Mouse (Mus musculus): ENCODE data around the gene Caap1. TPM values are rescaled to one million over a fixed set of nuclear protein-coding genes. Genes with fewer than 3 reads are reported as not detected.
A peak's percentile ranks its signal among the peaks of the same experiment; 100 is the strongest.

Gene Caap1
- 37.7 and 39.2 TPM in 2 replicates for polyA plus RNA-seq (2016; fragmentation: Nextera tagmentation; extraction: Ambion mirVana)

- no peaks in the 10 kb centered on the region for H3K36me3 ChIP-seq
- H3K4me3 ChIP-seq: peak within 1 kb of the TSS; percentile 98
- peak within 1 kb of the TSS; percentile 69 for H3K4me2 ChIP-seq (replicated peaks)
- WGBS: 1% methylated on average over 68 of the region's 83 CpGs
- H3K27me3 ChIP-seq: no peaks in the 10 kb centered on the region
- H3K9me3 ChIP-seq: no peaks in the 10 kb centered on the region
- peaks cover 10% of the 10 kb centered on the region for H3K4me1 ChIP-seq
- peak within 1 kb of the TSS; percentile 88 for H3K27ac ChIP-seq (replicated peaks)
- peak; percentile 98 for ATAC-seq (ENCODE audit: low FRiP score, low read depth)
- peak within 1 kb of the TSS; percentile 83 for H3K9ac ChIP-seq (replicated peaks)
These were observed at the start of gene Caap1, which contains the start of gene Gm10306 for GRCm38 (mm10) chr4:94556265-94557054. Gene Caap1 (minus strand): TSS chr4:94556796. Gene Gm10306 (plus strand): TSS chr4:94556546.

GRCm38 (mm10) chr4:94605591-94605990, 49.0 kb upstream of the Caap1 start:
- H3K4me3 ChIP-seq: no peak overlapping the region
- 86% methylated on average over 2 of the region's 2 CpGs for WGBS
- no peak overlapping the region for H3K4me2 ChIP-seq (replicated peaks)
- H3K36me3 ChIP-seq: no peaks in the 10 kb centered on the region
- H3K9me3 ChIP-seq: no peaks in the 10 kb centered on the region
- ATAC-seq (ENCODE audit: low FRiP score, low read depth): no peak
- no peak overlapping the region for H3K9ac ChIP-seq (replicated peaks)
- H3K27ac ChIP-seq (replicated peaks): no peak overlapping the region
- H3K27me3 ChIP-seq: no peaks in the 10 kb centered on the region
- H3K4me1 ChIP-seq: peaks cover 23% of the 10 kb centered on the region

GRCm38 (mm10) chr4:94604452-94605019, 47.9 kb upstream of the Caap1 start:
- 90% methylated on average over 2 of the region's 2 CpGs for WGBS

DNA sequence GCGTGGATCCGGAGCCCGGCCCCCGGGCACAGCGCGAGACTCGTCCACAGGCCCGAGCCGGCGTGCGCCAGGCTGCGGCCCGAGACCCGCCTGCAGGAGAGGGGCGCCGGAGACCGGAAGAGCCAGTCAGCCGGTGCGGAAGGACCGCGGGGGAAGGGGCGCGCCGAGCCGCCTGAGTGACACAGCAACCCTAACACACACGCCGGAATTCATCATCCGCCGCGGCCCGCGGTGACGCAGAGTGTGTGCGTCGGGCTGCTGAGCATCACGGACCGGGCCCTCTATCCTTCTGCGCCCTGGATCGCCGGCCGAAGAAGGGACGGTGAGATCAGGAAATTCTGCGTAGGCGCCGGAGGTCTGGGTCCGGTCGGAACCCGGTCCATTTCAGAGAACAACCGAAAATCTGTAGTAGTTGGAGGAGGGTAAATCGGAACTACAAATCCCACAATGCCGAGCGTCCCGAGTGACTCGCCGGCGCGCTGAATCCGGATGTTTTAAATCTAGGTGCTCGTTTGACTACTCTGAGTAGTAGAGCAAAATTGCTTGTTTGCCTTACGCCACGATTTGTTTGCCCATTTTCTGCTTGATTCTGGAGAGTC, 46.5 kb upstream of the Caap1 start, which contains the start of gene Plaa:
Gene Plaa (minus strand): TSS at position 214 of the 599 bp plus-strand sequence.
- Histone ChIP-seq H3K27ac (replicated peaks) (peak within 1 kb of the TSS; percentile 91), H3K27me3 (no peaks in the 10 kb centered on the region), H3K36me3 (no peaks in the 10 kb centered on the region), H3K4me3 (peak within 1 kb of the TSS; percentile 95), H3K4me1 (peaks cover 23% of the 10 kb centered on the region), H3K9ac (replicated peaks) (peak within 1 kb of the TSS; percentile 93), H3K4me2 (replicated peaks) (peak within 1 kb of the TSS; percentile 79), H3K9me3 (no peaks in the 10 kb centered on the region)
- WGBS: under 1% methylated on average over 61 of the region's 61 CpGs
- peak; percentile 99 for ATAC-seq (ENCODE audit: low FRiP score, low read depth)

More at GRCm38 (mm10) chr4:94604452-94605019, 47.9 kb upstream of the Caap1 start:
- no peaks in the 10 kb centered on the region for H3K27me3 ChIP-seq
- no peak for ATAC-seq (ENCODE audit: low FRiP score, low read depth)
- H3K9ac ChIP-seq (replicated peaks): no peak overlapping the region
- peaks cover 23% of the 10 kb centered on the region for H3K4me1 ChIP-seq
- 0 out of 2 replicates have a peak overlapping the region, but pooled peaks have one; percentile 95 for H3K4me3 ChIP-seq
- no peaks in the 10 kb centered on the region for H3K9me3 ChIP-seq
- no peak overlapping the region for H3K4me2 ChIP-seq (replicated peaks)
- no peak overlapping the region for H3K27ac ChIP-seq (replicated peaks)
- H3K36me3 ChIP-seq: no peaks in the 10 kb centered on the region

- H3K27me3 ChIP-seq: no peaks in the 10 kb centered on the region
- H3K4me3 ChIP-seq: peak overlapping the region; percentile 95
- ATAC-seq (ENCODE audit: low FRiP score, low read depth): peak; percentile 87; the same call in 1 of the 2 replicates
- H3K9me3 ChIP-seq: no peaks in the 10 kb centered on the region
- no peaks in the 10 kb centered on the region for H3K36me3 ChIP-seq
- peaks cover 23% of the 10 kb centered on the region for H3K4me1 ChIP-seq
- WGBS: under 1% methylated on average over 32 of the region's 33 CpGs
- peak overlapping the region; percentile 59 for H3K4me2 ChIP-seq (replicated peaks)
- peak overlapping the region; percentile 91 for H3K27ac ChIP-seq (replicated peaks)
- H3K9ac ChIP-seq (replicated peaks): peak overlapping the region; percentile 93
These were observed 46.0 kb upstream of the Caap1 start for GRCm38 (mm10) chr4:94602496-94603030.

- Histone ChIP-seq H3K27ac (replicated peaks) (no peak overlapping the region), H3K4me2 (replicated peaks) (peak overlapping the region; percentile 59), H3K27me3 (no peaks in the 10 kb centered on the region), H3K4me3 (0 out of 2 replicates have a peak overlapping the region, but pooled peaks have one; percentile 95), H3K36me3 (no peaks in the 10 kb centered on the region), H3K4me1 (peaks cover 23% of the 10 kb centered on the region), H3K9ac (replicated peaks) (no peak overlapping the region), H3K9me3 (no peaks in the 10 kb centered on the region)
- no peak for ATAC-seq (ENCODE audit: low FRiP score, low read depth)
- WGBS: 85% methylated on average over 4 of the region's 4 CpGs
These were observed 44.8 kb upstream of the Caap1 start for GRCm38 (mm10) chr4:94601395-94601794.

DNA sequence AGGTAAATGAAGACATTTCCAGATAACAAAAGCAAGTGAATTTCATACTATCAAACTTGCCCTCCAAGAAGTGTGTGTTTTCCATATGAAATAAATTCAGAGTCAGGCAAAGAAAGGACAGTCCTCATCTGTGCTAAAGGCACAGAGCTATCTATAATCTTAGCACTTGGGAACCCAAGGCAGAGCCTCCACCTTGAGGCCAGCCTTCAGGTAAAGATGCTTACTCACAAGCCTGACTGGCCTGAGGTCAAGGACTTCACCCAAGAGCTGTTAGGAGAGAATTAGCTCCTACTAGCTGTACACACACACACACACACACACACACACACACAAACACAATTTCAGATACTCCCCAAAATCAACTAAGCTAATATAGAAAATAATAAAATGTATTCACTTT, 36.1 kb upstream of the Caap1 start:
- H3K9me3 ChIP-seq: no peaks in the 10 kb centered on the region
- H3K36me3 ChIP-seq: no peaks in the 10 kb centered on the region
- H3K27ac ChIP-seq (replicated peaks): no peak overlapping the region
- no peak for ATAC-seq (ENCODE audit: low FRiP score, low read depth)
- no peak overlapping the region for H3K4me3 ChIP-seq
- H3K4me1 ChIP-seq: no peaks in the 10 kb centered on the region
- no peak overlapping the region for H3K4me2 ChIP-seq (replicated peaks)
- H3K27me3 ChIP-seq: no peaks in the 10 kb centered on the region
- H3K9ac ChIP-seq (replicated peaks): no peak overlapping the region

DNA sequence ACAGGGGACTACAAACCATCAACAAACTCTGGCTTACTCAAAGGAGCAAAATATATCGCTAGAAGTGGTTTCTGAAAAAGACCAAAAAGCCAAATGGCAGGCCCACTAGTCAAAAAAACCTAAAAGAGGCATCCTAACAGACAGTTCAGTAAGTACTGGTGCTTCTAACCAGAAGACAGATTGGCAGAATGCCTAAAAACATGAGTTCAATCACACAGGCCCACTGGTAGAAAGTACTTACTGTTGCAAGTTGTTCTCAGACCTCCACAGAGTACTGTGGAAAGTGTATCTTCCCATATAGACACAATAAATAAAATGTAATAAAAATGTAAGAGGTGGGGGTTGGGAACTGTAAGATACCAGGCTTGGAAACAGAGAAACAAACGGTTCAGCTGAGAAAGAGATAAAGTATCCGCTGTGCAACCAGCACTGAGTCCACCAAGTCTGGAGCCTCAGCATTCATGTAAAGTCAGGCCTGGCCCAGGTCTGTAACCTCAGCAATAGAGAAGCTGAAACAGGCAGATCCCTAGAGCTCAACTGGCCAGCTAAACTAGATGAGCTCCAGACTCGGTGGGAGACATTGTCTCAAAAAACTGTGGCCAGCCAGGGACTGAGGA, 35.3 kb upstream of the Caap1 start:
- 85% methylated on average over 4 of the region's 4 CpGs for WGBS
- no peak overlapping the region for H3K4me3 ChIP-seq
- no peak overlapping the region for H3K9ac ChIP-seq (replicated peaks)
- ATAC-seq (ENCODE audit: low FRiP score, low read depth): no peak
- no peaks in the 10 kb centered on the region for H3K36me3 ChIP-seq
- H3K27me3 ChIP-seq: no peaks in the 10 kb centered on the region
- no peaks in the 10 kb centered on the region for H3K9me3 ChIP-seq
- no peak overlapping the region for H3K27ac ChIP-seq (replicated peaks)
- H3K4me1 ChIP-seq: no peaks in the 10 kb centered on the region
- H3K4me2 ChIP-seq (replicated peaks): no peak overlapping the region

- Histone ChIP-seq H3K9me3 (no peaks in the 10 kb centered on the region), H3K36me3 (peaks cover 44% of the 10 kb centered on the region), H3K9ac (replicated peaks) (no peak overlapping the region), H3K4me3 (no peak overlapping the region), H3K27me3 (no peaks in the 10 kb centered on the region), H3K27ac (replicated peaks) (no peak overlapping the region), H3K4me2 (replicated peaks) (no peak overlapping the region), H3K4me1 (no peaks in the 10 kb centered on the region)
- ATAC-seq (ENCODE audit: low FRiP score, low read depth): no peak
- WGBS: 96% methylated on average over 4 of the region's 4 CpGs
These were observed 16.1 kb upstream of the Caap1 start for GRCm38 (mm10) chr4:94572677-94573076.

- no peak overlapping the region for H3K4me2 ChIP-seq (replicated peaks)
- H3K4me3 ChIP-seq: no peak overlapping the region
- H3K36me3 ChIP-seq: peaks cover 9% of the 10 kb centered on the region; the same call in 1 of the 2 replicates
- H3K27ac ChIP-seq (replicated peaks): no peak overlapping the region
- no peaks in the 10 kb centered on the region for H3K4me1 ChIP-seq
- no peaks in the 10 kb centered on the region for H3K9me3 ChIP-seq
- no peak overlapping the region for H3K9ac ChIP-seq (replicated peaks)
- no peaks in the 10 kb centered on the region for H3K27me3 ChIP-seq
- ATAC-seq (ENCODE audit: low FRiP score, low read depth): no peak
These were observed 7.7 kb upstream of the Caap1 start for GRCm38 (mm10) chr4:94564297-94564696.

DNA sequence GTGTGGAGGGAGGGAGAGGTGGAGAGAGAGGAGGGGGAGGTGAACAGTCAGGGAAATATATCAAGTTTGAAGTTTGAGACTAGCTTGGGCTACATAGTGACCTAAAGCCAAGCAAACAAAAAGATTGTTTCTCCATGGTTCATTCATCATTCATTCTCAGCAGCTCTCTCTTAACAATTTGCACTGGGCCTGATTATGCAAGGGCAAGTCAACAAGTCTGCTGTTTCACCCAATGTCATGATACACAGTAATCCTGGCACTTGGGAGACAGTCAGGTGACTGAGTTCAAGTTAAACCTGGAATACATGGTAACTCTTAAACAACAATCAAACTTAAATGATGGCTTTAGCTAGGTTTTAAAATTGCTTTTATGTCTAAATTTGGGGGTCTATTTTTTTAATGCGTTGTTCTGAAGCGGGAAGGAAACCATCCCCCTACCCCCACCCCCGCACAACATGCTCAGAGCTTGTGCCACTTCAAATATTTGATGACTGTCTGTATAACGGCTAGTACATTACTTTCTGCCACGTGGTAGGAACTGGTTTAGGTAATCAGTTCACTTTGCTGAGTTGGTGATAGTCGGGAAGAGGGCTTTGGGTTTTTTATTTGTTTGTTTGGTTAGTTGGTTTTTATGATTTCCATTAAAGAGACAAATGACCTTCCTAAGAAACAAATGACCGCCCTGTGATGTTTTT, 5.5 kb upstream of the Caap1 start:
- no peak for ATAC-seq (ENCODE audit: low FRiP score, low read depth)
- 78% methylated on average over 7 of the region's 7 CpGs for WGBS
- Histone ChIP-seq H3K9me3 (no peaks in the 10 kb centered on the region), H3K27ac (replicated peaks) (no peak overlapping the region), H3K4me3 (no peak overlapping the region), H3K4me1 (no peaks in the 10 kb centered on the region), H3K27me3 (no peaks in the 10 kb centered on the region), H3K4me2 (replicated peaks) (no peak overlapping the region), H3K36me3 (no peaks in the 10 kb centered on the region), H3K9ac (replicated peaks) (no peak overlapping the region)

Data from midbrain, embryonic 12.5 days (tissue).